In genomic region chr6:34274346-34274745, GRCm38 (mm10) we compare ENCODE assay signal across 11 mouse cellular contexts. TPM values are rescaled to one million over a fixed set of nuclear protein-coding genes. Genes with fewer than 3 reads are reported as not detected.
DNase-seq lines count a peak whose midpoint lies in the region; ATAC-seq and TF ChIP-seq lines count a peak whose summit lies in the region.
"Had no signal": no experiment of that assay in that cellular context is flagged by ENCODE, and none has a peak within 500 bp of the region (broad histone marks: within the 10 kb centered on the region; RNA-seq: fewer than 3 reads in every experiment).

No protein-coding gene starts in this region.

- DNase-seq in kidney, adult 2 months = peak; percentile 18
- no peak for DNase-seq in kidney, postnatal 25 days
- DNase-seq in NIH3T3 (ENCODE audit: low read depth) = peak; percentile 97
- DNase-seq in cerebellum, adult 9-10 months = peak; percentile 18
- DNase-seq in adrenal gland, postnatal 10 days = no peak
- no peak for DNase-seq in spleen, adult 12 weeks (ENCODE audit: low spot score)
- DNase-seq: lung, embryonic 14.5 days had no signal

- H3K4me3 ChIP-seq in kidney, adult 2 months (ENCODE audit: insufficient read depth, low read depth, low read length) = no peak overlapping the region
- H3K4me3 ChIP-seq in heart, embryonic 16.5 days (ENCODE audit: low read length) = no peak overlapping the region
- no peak overlapping the region for H3K4me3 ChIP-seq in midbrain, embryonic 15.5 days
- H3K4me3 ChIP-seq: embryonic facial prominence, embryonic 13.5 days had no signal

- H3K27me3 ChIP-seq in kidney, adult 2 months (replicated peaks; ENCODE audit: control insufficient read depth, insufficient read depth, low read length) = no peaks in the 10 kb centered on the region
- H3K27me3 ChIP-seq in heart, embryonic 16.5 days (ENCODE audit: control insufficient read depth, insufficient read depth, low read length) = no peaks in the 10 kb centered on the region
- no peaks in the 10 kb centered on the region for H3K27me3 ChIP-seq in midbrain, embryonic 15.5 days (replicated peaks)
- H3K27me3 ChIP-seq: embryonic facial prominence, embryonic 13.5 days had no signal

- 71% methylated on average over 2 of the region's 2 CpGs for WGBS in kidney, adult 2 months
- WGBS in heart, embryonic 16.5 days = 53% methylated on average over 2 of the region's 2 CpGs
- WGBS in midbrain, embryonic 15.5 days = 89% methylated on average over 2 of the region's 2 CpGs

- peak overlapping the region; percentile 3; the same call in 1 of the 2 replicates for H3K4me2 ChIP-seq in heart, embryonic 16.5 days (ENCODE audit: low read depth, low read length)
- no peak overlapping the region for H3K4me2 ChIP-seq in midbrain, embryonic 15.5 days
- H3K4me2 ChIP-seq: embryonic facial prominence, embryonic 13.5 days; lung, embryonic 14.5 days had no signal

- no peak overlapping the region for H3K9ac ChIP-seq in heart, embryonic 16.5 days (ENCODE audit: low read length)
- H3K9ac ChIP-seq in midbrain, embryonic 15.5 days = no peak overlapping the region
- H3K9ac ChIP-seq: embryonic facial prominence, embryonic 13.5 days; lung, embryonic 14.5 days had no signal

- ATAC-seq in heart, embryonic 16.5 days (replicated peaks; ENCODE audit: extremely low read depth, insufficient read depth, low FRiP score) = peak; percentile 83
- ATAC-seq in midbrain, embryonic 15.5 days (replicated peaks) = no peak

- no peaks in the 10 kb centered on the region for H3K9me3 ChIP-seq in heart, embryonic 16.5 days (replicated peaks; ENCODE audit: control insufficient read depth, low read length)
- no peaks in the 10 kb centered on the region for H3K9me3 ChIP-seq in midbrain, embryonic 15.5 days
- H3K9me3 ChIP-seq: embryonic facial prominence, embryonic 13.5 days; G1E had no signal

- no peaks in the 10 kb centered on the region for H3K36me3 ChIP-seq in kidney, adult 2 months (ENCODE audit: control insufficient read depth, insufficient read depth, low read length)
- no peaks in the 10 kb centered on the region for H3K36me3 ChIP-seq in heart, embryonic 16.5 days (ENCODE audit: control insufficient read depth, insufficient read depth)
- no peaks in the 10 kb centered on the region for H3K36me3 ChIP-seq in midbrain, embryonic 15.5 days (replicated peaks)
- H3K36me3 ChIP-seq: embryonic facial prominence, embryonic 13.5 days; G1E had no signal

- no peak for TF ChIP-seq CTCF in kidney, adult 2 months (conservative IDR thresholded peaks at IDR 0.05; ENCODE audit: insufficient read depth, insufficient read length, low read depth, low read length)

- no peaks in the 10 kb centered on the region; the same call in 1 of the 2 replicates for H3K4me1 ChIP-seq in kidney, adult 2 months (ENCODE audit: control insufficient read depth, insufficient read depth, low read length)
- peaks cover 13% of the 10 kb centered on the region; the same call in 1 of the 2 replicates for H3K4me1 ChIP-seq in heart, embryonic 16.5 days (ENCODE audit: control insufficient read depth, insufficient read depth, low read length)
- 0 out of 2 replicates have a peak, but pooled peaks cover 7% of the 10 kb centered on the region for H3K4me1 ChIP-seq in midbrain, embryonic 15.5 days

- no peak overlapping the region for H3K27ac ChIP-seq in kidney, adult 2 months (ENCODE audit: insufficient read depth, low read depth, low read length)
- H3K27ac ChIP-seq in heart, embryonic 16.5 days (ENCODE audit: low read length) = peak overlapping the region; percentile 65
- no peak overlapping the region for H3K27ac ChIP-seq in midbrain, embryonic 15.5 days
- H3K27ac ChIP-seq: embryonic facial prominence, embryonic 13.5 days had no signal

- no peak for TF ChIP-seq POLR2A in kidney, adult 2 months (IDR thresholded peaks at IDR 0.05; ENCODE audit: low read depth, low read length)

RNA-seq across cellular contexts. Expression of gene Akr1b3, which starts 42.9 kb away (rescaled TPM):
- polyA plus RNA-seq in kidney, adult 2 months (2012; rRNA removed) = 208 and 280 TPM in 2 replicates
- polyA plus RNA-seq in heart, embryonic 16.5 days (2015; fragmentation: Nextera tagmentation; extraction: Ambion mirVana) = 163 and 172 TPM in 2 replicates
- polyA plus RNA-seq in midbrain, embryonic 15.5 days (2015; fragmentation: Nextera tagmentation; extraction: Ambion mirVana) = 102 and 111 TPM in 2 replicates
- total RNA-seq in adrenal gland, postnatal 10 days (2021) = 100 to 1,000 TPM; 136 to 140 TPM

Comparison
In these comparisons a context has a peak if more than half of its experiments do, and no peak if none do; other contexts are left out.
1. DNase-seq: peak in kidney, adult 2 months (single experiment), NIH3T3 (single experiment) and cerebellum, adult 9-10 months (single experiment); none in kidney, postnatal 25 days (0 of 2), adrenal gland, postnatal 10 days (single experiment) and spleen, adult 12 weeks (single experiment).